Mouse (Mus musculus): ENCODE data around the gene Slc5a11. TPM values are rescaled to one million over a fixed set of nuclear protein-coding genes. Genes with fewer than 3 reads are reported as not detected.
A peak's percentile ranks its signal among the peaks of the same experiment; 100 is the strongest.

Gene Slc5a11
- polyA plus RNA-seq, 1 experiment from 2014 or later, result 0.20 TPM

- 86% methylated on average over 4 of the region's 4 CpGs for WGBS (ENCODE audit: insufficient replicate concordance)
- Histone ChIP-seq H3K9ac (no peak overlapping the region), H3K27ac (replicated peaks) (no peak overlapping the region), H3K4me3 (replicated peaks) (no peak overlapping the region), H3K4me2 (no peak overlapping the region), H3K9me3 (replicated peaks) (no peaks in the 10 kb centered on the region), H3K27me3 (no peaks in the 10 kb centered on the region), H3K36me3 (replicated peaks) (peaks cover 96% of the 10 kb centered on the region), H3K4me1 (replicated peaks) (no peaks in the 10 kb centered on the region)
- ATAC-seq (ENCODE audit: insufficient read depth), result no peak
These were observed 93.4 kb downstream of the Slc5a11 start for GRCm38 (mm10) chr7:123307887-123308558.

- Histone ChIP-seq H3K36me3 (replicated peaks) (peaks cover 90% of the 10 kb centered on the region), H3K4me3 (replicated peaks) (no peak overlapping the region), H3K9me3 (replicated peaks) (no peaks in the 10 kb centered on the region), H3K27me3 (no peaks in the 10 kb centered on the region), H3K27ac (replicated peaks) (no peak overlapping the region), H3K9ac (no peak overlapping the region), H3K4me2 (no peak overlapping the region), H3K4me1 (replicated peaks) (no peaks in the 10 kb centered on the region)
- 64% methylated on average over 5 of the region's 5 CpGs for WGBS (ENCODE audit: insufficient replicate concordance)
- ATAC-seq (ENCODE audit: insufficient read depth), result no peak
These were observed 97.3 kb downstream of the Slc5a11 start for GRCm38 (mm10) chr7:123311836-123312235.

GRCm38 (mm10) chr7:123312738-123313137, 98.2 kb downstream of the Slc5a11 start:
- Histone ChIP-seq H3K4me3 (replicated peaks) (no peak overlapping the region), H3K36me3 (replicated peaks) (peaks cover 90% of the 10 kb centered on the region), H3K4me2 (no peak overlapping the region), H3K9me3 (replicated peaks) (no peaks in the 10 kb centered on the region), H3K27ac (replicated peaks) (no peak overlapping the region), H3K9ac (no peak overlapping the region), H3K4me1 (replicated peaks) (no peaks in the 10 kb centered on the region), H3K27me3 (no peaks in the 10 kb centered on the region)
- WGBS (ENCODE audit: insufficient replicate concordance), result 64% methylated on average over 3 of the region's 3 CpGs
- ATAC-seq (ENCODE audit: insufficient read depth), result no peak

- WGBS (ENCODE audit: insufficient replicate concordance), result 41% methylated on average over 13 of the region's 13 CpGs
- Histone ChIP-seq H3K9me3 (replicated peaks) (no peaks in the 10 kb centered on the region), H3K27me3 (no peaks in the 10 kb centered on the region), H3K36me3 (replicated peaks) (peaks cover 88% of the 10 kb centered on the region), H3K4me1 (replicated peaks) (peaks cover 55% of the 10 kb centered on the region), H3K4me3 (replicated peaks) (no peak overlapping the region), H3K4me2 (no peak overlapping the region), H3K9ac (no peak overlapping the region), H3K27ac (replicated peaks) (peak overlapping the region; percentile 49)
- peak; percentile 66 for ATAC-seq (ENCODE audit: insufficient read depth)
These were observed 108.0 kb downstream of the Slc5a11 start for GRCm38 (mm10) chr7:123322452-123323121.

Other genes starting within 250 kb of the Slc5a11 start
- gene Rbbp6, start 249.1 kb upstream of the Slc5a11 start, polyA plus RNA-seq (2015; fragmentation: Nextera tagmentation; extraction: Ambion mirVana), result 7.7 and 8.6 TPM in 2 replicates
- gene Tnrc6a, start 90.9 kb upstream of the Slc5a11 start, polyA plus RNA-seq (2015; fragmentation: Nextera tagmentation; extraction: Ambion mirVana), result 8.6 and 9.0 TPM in 2 replicates
- gene Lcmt1, start 155.0 kb downstream of the Slc5a11 start, polyA plus RNA-seq (2015; fragmentation: Nextera tagmentation; extraction: Ambion mirVana), result 21.2 and 22.3 TPM in 2 replicates
- gene Arhgap17, start 155.1 kb downstream of the Slc5a11 start, polyA plus RNA-seq (2015; fragmentation: Nextera tagmentation; extraction: Ambion mirVana), result 10.2 and 10.3 TPM in 2 replicates
- gene Aqp8, start 247.5 kb downstream of the Slc5a11 start, polyA plus RNA-seq (2015; fragmentation: Nextera tagmentation; extraction: Ambion mirVana), result 27.6 and 60.4 TPM in 2 replicates

All from liver, embryonic 15.5 days (tissue).